Mouse (Mus musculus) cerebral cortex, adult 2 months (tissue): Measurements from ENCODE around the gene Gm35549.

Experiments used
- WGBS: fragments of 180-500 bp; shearing (Covaris S2); methylation state at CpG from one replicate; pipeline ENCODE4 v1.1.7; 2018; 5-methylcytosine and 5-hydroxymethylcytosine counted together

Gm35549 gene

DNA sequence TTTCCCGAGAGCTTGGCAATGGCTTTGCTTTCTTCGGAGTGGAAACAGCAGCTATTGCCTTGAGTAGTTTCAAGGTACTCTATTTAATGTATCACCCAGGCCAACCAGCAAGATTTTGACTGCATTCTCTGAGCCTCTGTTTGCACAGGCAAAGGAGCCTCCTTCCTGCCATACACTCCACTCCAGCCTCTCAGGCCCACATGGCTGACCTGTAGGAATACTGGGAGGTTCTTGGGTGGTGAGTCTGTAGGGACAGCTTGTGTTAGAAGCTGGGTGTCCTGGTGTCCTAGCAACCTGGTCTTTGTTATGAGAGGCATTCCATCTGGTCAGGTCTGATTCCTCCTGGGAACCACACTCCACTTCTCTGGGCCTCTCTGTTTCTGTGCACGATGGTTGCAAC, at the start of gene Gm35549:
Gene Gm35549 (minus strand): TSS at position 276 of the 400 bp plus-strand sequence.
- 73% methylated on average over 3 of the region's 3 CpGs for WGBS

GRCm38 (mm10) chr9:122886372-122887179, 42.7 kb upstream of the Gm35549 start:
- 6% methylated on average over 54 of the region's 54 CpGs for WGBS

DNA sequence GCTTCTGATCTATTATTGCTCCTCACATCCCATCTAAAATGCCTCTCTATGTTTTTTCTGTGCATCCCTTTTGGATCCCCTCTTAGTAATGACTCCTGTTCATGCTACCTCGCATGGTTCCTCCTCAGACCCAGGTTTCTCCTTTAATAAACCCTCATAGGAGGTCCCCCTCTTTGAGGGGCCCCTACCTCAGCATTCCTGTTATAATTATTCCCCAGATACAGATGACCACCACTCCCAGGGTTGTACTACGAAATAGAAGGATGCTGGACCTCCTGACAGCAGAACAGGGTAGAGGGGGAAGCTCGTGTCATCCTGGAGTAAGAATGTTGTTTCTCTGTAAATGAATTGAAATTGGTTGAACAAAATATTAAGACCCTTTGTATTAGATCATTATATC, 41.5 kb upstream of the Gm35549 start, which contains the start of gene Zkscan7:
Gene Zkscan7 (plus strand): TSS at position 301 of the 400 bp plus-strand sequence.
- 94% methylated on average over 3 of the region's 3 CpGs for WGBS

GRCm38 (mm10) chr9:122875145-122875544, 31.3 kb upstream of the Gm35549 start:
- 94% methylated on average over 2 of the region's 2 CpGs for WGBS

DNA sequence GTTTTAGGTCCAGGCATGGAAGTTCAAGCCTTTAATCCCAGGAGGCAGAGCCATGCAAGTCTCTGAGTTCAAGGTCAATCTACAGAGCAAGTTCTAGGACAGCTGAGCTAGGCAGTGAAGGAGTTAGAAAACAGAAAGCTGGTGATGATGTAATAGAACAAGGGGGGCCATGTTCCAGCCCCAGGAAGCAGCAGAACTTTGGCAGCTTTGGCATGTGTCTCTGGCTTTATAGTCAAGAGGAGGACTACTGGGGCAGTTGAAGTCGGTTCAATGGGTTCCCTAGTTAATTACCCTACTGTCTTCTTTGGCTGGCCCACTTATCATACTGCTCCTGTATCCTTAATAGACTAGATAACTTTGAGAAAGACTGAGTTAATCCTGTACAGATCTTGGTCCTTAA, 30.8 kb upstream of the Gm35549 start:
- WGBS, result 81% methylated on average over 1 of the region's 1 CpGs

DNA sequence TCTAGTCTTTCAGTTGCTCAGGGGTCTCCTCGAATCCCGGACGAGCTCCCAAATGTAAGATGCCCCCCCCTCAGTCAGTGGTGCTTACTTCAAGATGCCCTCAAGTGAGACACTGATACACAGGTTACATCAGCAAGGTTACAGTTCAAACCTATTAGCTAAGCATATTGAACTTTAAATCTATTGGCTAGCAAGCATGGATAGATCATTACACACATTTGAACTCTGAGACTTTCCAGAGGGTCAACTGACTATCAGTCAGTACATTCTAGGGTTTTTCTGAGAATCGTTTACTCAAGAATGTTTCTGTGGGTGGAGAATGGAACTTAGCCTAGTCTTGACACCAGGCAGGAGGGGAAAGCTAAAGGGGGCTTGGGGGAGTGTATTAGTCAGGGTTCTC, 28.8 kb upstream of the Gm35549 start:
- 85% methylated on average over 4 of the region's 4 CpGs for WGBS

GRCm38 (mm10) chr9:122866192-122866591, 22.4 kb upstream of the Gm35549 start:
- WGBS, result 66% methylated on average over 4 of the region's 4 CpGs

DNA sequence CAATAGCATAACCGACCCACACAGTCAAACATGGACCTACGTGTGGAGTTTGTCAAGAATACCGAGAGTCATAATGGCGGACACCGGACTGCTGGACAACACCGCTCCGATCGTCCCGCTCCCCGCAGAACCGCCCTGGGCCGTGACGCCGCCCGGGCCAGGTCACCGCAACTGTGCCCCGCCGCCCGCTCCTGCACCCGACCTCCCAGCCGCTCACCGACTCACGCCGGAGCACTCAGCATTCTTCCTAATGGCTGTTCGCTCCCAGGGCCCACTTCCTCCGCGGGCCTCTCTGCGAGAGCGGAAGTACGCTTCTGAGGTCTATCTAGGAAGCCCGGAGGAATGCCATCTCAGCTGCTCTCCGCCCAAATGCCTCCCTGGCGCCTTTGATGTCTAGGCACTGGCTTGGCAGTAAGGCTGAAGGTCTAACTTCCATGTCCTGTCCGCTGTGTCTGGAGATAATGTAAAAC, 21.9 kb upstream of the Gm35549 start, which contains the start of gene Zfp445:
Gene Zfp445 (minus strand): TSS at position 310 of the 470 bp plus-strand sequence.
- WGBS, result under 1% methylated on average over 34 of the region's 34 CpGs

GRCm38 (mm10) chr9:122864848-122865247, 21.0 kb upstream of the Gm35549 start:
- 36% methylated on average over 3 of the region's 3 CpGs for WGBS

- WGBS, result 76% methylated on average over 2 of the region's 2 CpGs
These were observed 19.9 kb upstream of the Gm35549 start for GRCm38 (mm10) chr9:122863731-122864130.

- over 99% methylated on average over 3 of the region's 3 CpGs for WGBS
These were observed 12.9 kb upstream of the Gm35549 start for GRCm38 (mm10) chr9:122856716-122857115.

- WGBS, result 89% methylated on average over 4 of the region's 4 CpGs
These were observed 11.8 kb upstream of the Gm35549 start for GRCm38 (mm10) chr9:122855617-122856016.

GRCm38 (mm10) chr9:122855141-122855540, 11.3 kb upstream of the Gm35549 start:
- 95% methylated on average over 2 of the region's 7 CpGs for WGBS

- WGBS, result 86% methylated on average over 7 of the region's 7 CpGs
These were observed 10.7 kb upstream of the Gm35549 start for GRCm38 (mm10) chr9:122854526-122854925.

DNA sequence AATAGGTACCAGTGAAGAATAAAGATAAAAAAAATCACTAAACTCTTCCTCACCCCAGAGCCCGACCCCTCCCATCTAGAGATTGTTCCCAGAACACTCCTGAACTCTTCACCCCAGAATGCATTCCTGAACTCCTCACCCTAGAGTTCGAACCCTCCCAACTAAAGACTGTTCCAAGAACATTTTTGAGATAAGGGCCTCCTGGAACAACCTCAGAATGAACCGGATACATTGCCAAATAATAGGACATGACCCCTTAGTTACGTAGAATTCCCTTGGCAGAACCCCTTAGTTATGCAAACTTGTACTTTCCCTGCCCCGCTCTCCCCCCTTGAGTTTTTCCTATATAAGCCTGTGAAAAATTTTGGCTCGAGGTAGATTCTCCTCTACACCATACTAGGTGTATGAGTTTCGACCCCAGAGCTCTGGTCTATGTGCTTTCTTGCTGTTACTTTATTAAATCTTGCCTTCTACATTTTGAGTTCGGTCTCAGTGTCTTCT, 4.0 kb upstream of the Gm35549 start:
- 95% methylated on average over 7 of the region's 8 CpGs for WGBS

DNA sequence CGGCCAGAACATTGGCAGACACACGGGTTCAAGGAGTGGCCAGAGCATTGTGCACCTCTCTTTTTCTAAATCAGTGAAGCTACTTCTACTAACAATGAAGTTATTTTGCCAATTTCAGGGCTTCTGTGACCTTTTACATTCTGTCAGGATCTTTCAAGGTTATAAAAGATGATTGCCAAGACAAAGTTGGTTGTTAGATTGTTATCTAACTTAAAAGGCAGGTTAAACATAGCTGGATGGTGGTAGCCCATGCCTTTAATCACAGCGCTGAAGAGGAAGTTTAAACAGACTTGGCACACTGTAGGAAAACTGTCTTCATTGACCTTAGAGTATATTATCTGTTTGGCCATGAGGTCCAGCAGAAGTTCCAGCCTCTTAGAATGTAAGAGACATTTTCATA, 1.8 kb upstream of the Gm35549 start:
- WGBS, result 86% methylated on average over 3 of the region's 3 CpGs

- 40% methylated on average over 16 of the region's 16 CpGs for WGBS
These were observed 6.2 kb downstream of the Gm35549 start for GRCm38 (mm10) chr9:122837680-122838079.

DNA sequence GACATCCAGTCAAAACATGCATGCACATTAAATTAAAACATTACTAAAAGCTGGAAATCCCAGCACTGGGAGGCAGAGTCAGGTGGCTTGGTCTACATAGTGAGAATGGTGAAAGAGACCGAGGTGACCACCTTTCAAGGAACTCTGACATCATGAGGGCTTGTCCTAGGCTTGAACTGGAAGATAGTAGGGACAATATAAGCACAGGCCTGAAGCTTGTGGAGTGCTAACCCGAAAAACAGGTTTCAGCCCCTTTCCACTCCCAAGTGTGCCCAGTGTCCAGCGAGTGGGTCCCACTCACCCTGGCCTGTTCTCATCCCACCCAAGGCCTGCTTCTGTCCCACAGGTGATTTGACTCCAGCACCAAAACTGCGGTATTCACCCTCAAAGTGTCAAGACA, 6.6 kb downstream of the Gm35549 start:
- 81% methylated on average over 4 of the region's 4 CpGs for WGBS

DNA sequence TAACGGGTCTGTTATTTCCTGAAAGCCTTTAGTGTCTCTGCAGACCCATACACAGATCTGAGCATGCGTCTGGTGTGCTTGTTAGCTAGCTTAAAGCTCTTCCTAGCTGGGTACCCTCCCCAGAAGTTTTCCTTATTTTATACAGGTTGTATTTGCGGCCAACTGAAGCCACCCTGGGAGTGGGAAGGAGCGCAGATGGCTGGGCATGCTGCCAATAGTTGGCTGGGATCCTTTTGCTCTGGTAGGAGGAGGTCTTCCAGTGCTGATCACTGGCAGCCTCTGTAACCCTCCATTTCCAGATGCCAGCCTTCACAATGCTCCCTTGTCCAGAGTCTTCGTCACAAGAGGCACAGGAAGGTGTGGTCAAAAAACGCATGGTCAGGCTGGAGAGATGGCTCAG, 7.0 kb downstream of the Gm35549 start:
- WGBS, result 22% methylated on average over 6 of the region's 6 CpGs

GRCm38 (mm10) chr9:122836126-122836525, 7.7 kb downstream of the Gm35549 start:
- WGBS, result 66% methylated on average over 9 of the region's 9 CpGs

DNA sequence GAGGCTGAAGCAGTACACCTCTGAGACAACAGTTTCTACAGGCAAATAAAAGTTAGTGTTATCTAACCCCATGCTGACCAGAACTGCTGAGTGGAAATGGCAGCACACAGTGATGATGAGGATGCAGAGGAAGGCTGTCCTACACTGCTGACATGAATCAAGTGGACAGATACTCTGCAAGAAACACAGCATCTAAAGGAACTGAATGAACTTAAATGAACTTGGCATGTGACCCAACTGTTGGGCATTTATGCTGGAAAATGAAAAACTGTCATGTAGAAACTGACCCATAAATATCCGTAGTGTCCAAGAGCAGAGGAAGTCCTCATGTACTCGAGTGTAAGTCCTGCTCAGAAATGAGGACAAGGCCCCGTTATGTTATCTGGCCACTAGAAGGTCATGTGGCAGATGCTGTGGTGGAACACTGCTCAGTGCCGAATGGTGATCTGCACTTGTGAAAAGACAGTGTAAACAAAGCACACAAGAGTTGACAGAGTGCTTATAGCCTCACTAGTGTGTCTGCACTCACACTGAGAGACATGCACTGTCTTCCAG, 13.9 kb downstream of the Gm35549 start:
- WGBS, result 72% methylated on average over 4 of the region's 4 CpGs

- 94% methylated on average over 4 of the region's 4 CpGs for WGBS
These were observed 17.1 kb downstream of the Gm35549 start for GRCm38 (mm10) chr9:122826743-122827142.
